Mouse (Mus musculus) G1E (cell line): ENCODE data around the gene Tut1.

Experiments used
- CTCF ChIP-seq: IDR thresholded peaks from 2 replicates; pipeline ENCODE4 v1.5.1; 2012; ENCODE audit warnings: low read depth, low read length, inconsistent platforms, mixed read lengths
- POLR2AphosphoS5 ChIP-seq: IDR thresholded peaks from 2 replicates; pipeline ENCODE4 v1.6.1; 2012; ENCODE audit warnings: low read depth, low read length, inconsistent platforms; ENCODE audit not compliant: insufficient replicate concordance
- TAL1 ChIP-seq: conservative IDR thresholded peaks from 2 replicates; pipeline ENCODE4 v1.6.1; 2012; ENCODE audit warnings: low read depth, low read length, inconsistent platforms, mixed read lengths

- TF ChIP-seq TAL1 (no peak), CTCF (peak; percentile 47; the same call in 1 of the 2 replicates), POLR2AphosphoS5 (no peak)
These were observed 22.9 kb downstream of the Tut1 start for GRCm38 (mm10) chr19:8976535-8976934.
